Mouse (Mus musculus) heart, postnatal 0 days (tissue): ENCODE measurements around the gene Zfp511. TPM values are rescaled to one million over a fixed set of nuclear protein-coding genes. Genes with fewer than 3 reads are reported as not detected.

Source experiments
- ATAC-seq: fragments of 200-750 bp; cut with Nextera tagmentation; 2 replicates; pipeline ENCODE4 v1.8.0; 2017; ENCODE audit warnings: low read depth, moderate number of reproducible peaks, moderate library complexity; ENCODE audit not compliant: insufficient read depth
- DNase-seq: peaks from one replicate; pipeline ENCODE4 v3.0.0-alpha.2; 2016; ENCODE audit warnings: low spot score
- H3K27ac ChIP-seq: fragments of 300-500 bp; sonication (generic); 2 replicates; pipeline ENCODE4 v1.5.1; 2014; ENCODE audit warnings: low read depth, mild to moderate bottlenecking
- H3K27me3 ChIP-seq: fragments of 300-500 bp; sonication (generic); 2 replicates; pipeline ENCODE4 v1.6.1; 2014; ENCODE audit warnings: low read length, mixed read lengths; ENCODE audit not compliant: control insufficient read depth, insufficient read depth
- H3K36me3 ChIP-seq: fragments of 300-500 bp; sonication (generic); replicated peaks from 2 replicates; pipeline ENCODE4 v1.6.1; 2014; ENCODE audit warnings: low read length, mixed read lengths; ENCODE audit not compliant: control insufficient read depth, insufficient read depth
- H3K4me1 ChIP-seq: fragments of 300-500 bp; sonication (generic); 2 replicates; pipeline ENCODE4 v1.6.1; 2014; ENCODE audit warnings: antibody characterized with exemption; ENCODE audit not compliant: control insufficient read depth, insufficient read depth
- H3K4me2 ChIP-seq: fragments of 300-500 bp; sonication (generic); 2 replicates; pipeline ENCODE4 v1.6.1; 2014; ENCODE audit warnings: low read depth, mild to moderate bottlenecking, low read length, moderate library complexity
- H3K4me3 ChIP-seq: fragments of 300-500 bp; sonication (generic); 2 replicates; pipeline ENCODE4 v1.5.1; 2014; ENCODE audit warnings: low read depth, low read length
- H3K9ac ChIP-seq: fragments of 300-500 bp; sonication (generic); replicated peaks from 2 replicates; pipeline ENCODE4 v1.6.1; 2014; ENCODE audit warnings: low read depth, low read length, mixed read lengths
- H3K9me3 ChIP-seq: fragments of 300-500 bp; sonication (generic); replicated peaks from 2 replicates; pipeline ENCODE4 v1.6.1; 2016; ENCODE audit warnings: low read length; ENCODE audit not compliant: control insufficient read depth
- CTCF ChIP-seq: IDR thresholded peaks from 2 replicates; pipeline ENCODE4 v1.5.1; 2016; ENCODE audit warnings: antibody characterized with exemption, control low read depth, low read depth
- EP300 ChIP-seq: IDR thresholded peaks from 2 replicates; pipeline ENCODE4 v1.6.1; 2016; ENCODE audit warnings: antibody characterized with exemption, low read depth
- WGBS: fragments of 180-500 bp; shearing (Covaris S2); extraction: QIAGEN DNeasy Blood & Tissue Kit; methylation state at CpG from one replicate; pipeline ENCODE4 v1.1.7; 2014; 5-methylcytosine and 5-hydroxymethylcytosine counted together
- polyA plus RNA-seq: library from polyadenylated mRNA; unstranded; fragments of >200 nt; fragmentation: Nextera tagmentation; extraction: Ambion mirVana; gene quantifications from 2 replicates; pipeline ENCODE4 v1.2.1, GENCODE M21; 2015
- total RNA-seq: library from RNA; depleted of rRNA; stranded (reverse); fragments of >200 nt; gene quantifications from 2 replicates; pipeline ENCODE4 v1.2.3, GENCODE M21; 2014; ENCODE audit warnings: low replicate concordance

The Zfp511 gene
- total and polyA plus RNA-seq, 2 experiments from 2014 or later, result 23.9 to 44.3 TPM

DNA sequence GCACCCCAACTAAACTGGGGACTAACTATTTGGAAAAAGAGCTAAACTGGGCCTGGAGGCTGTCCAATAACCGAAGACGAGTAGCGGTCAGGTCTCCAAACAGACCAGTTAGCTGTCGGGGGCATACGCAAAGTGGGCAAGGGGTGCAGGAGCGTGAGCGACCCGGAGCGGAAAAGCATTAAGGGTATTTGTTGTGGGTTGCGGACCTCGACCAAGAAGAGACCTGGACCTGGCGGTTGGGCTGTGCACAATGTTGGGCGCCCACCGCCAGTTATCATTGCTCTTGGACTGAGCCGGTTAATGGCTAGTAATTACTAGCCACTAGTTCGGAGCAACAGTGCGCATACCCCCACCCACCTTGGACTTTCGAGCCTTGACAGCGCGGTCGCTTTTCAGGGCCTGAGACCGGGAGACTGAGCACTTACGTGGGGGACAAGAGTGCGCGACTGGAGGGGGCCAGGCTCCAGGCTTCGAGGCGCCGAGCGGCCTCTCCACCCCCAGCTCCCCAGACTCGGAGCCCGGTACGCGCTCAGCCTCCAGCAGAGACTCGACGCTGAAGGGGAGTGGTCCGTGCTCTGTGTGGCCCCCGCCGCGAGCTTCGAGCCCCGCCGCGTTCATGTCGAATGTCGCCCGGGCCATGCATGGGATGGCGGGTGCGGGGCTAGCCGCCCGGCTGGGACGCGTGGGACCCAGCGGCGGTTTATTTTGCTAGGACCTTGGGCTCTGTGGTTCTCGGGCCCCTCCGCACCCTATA lies 12.3 kb downstream of the Zfp511 start, which contains the start of gene Msx3:
Gene Msx3 (minus strand): TSS at position 729 of the 754 bp plus-strand sequence.
- H3K9ac ChIP-seq, result no peak within 1 kb of the TSS
- H3K4me2 ChIP-seq, result peak within 1 kb of the TSS; percentile 60
- ATAC-seq (0 out of 2 replicates have a peak, but pooled peaks have one; percentile 16), DNase-seq (no peak)
- H3K27me3 ChIP-seq, result peaks cover 96% of the 10 kb centered on the region
- WGBS, result under 1% methylated on average over 56 of the region's 56 CpGs
- TF ChIP-seq EP300 (no peak), CTCF (no peak)
- H3K4me3 ChIP-seq, result peak within 1 kb of the TSS; percentile 47
- H3K27ac ChIP-seq, result no peak within 1 kb of the TSS
- H3K4me1 ChIP-seq, result peaks cover 18% of the 10 kb centered on the region
- H3K36me3 ChIP-seq, result no peaks in the 10 kb centered on the region
- no peaks in the 10 kb centered on the region for H3K9me3 ChIP-seq

GRCm38 (mm10) chr7:140049115-140049689 lies 13.0 kb downstream of the Zfp511 start:
- Histone ChIP-seq H3K4me2 (peak overlapping the region; percentile 60), H3K27ac (no peak overlapping the region), H3K36me3 (no peaks in the 10 kb centered on the region), H3K9me3 (no peaks in the 10 kb centered on the region), H3K9ac (no peak overlapping the region), H3K4me3 (peak overlapping the region; percentile 47), H3K4me1 (peaks cover 18% of the 10 kb centered on the region), H3K27me3 (peaks cover 97% of the 10 kb centered on the region)
- under 1% methylated on average over 34 of the region's 34 CpGs for WGBS
- DNase-seq, result peak; percentile 26
- peak; percentile 17; the same call in 1 of the 2 replicates for ATAC-seq
- TF ChIP-seq CTCF (no peak), EP300 (no peak)

DNA sequence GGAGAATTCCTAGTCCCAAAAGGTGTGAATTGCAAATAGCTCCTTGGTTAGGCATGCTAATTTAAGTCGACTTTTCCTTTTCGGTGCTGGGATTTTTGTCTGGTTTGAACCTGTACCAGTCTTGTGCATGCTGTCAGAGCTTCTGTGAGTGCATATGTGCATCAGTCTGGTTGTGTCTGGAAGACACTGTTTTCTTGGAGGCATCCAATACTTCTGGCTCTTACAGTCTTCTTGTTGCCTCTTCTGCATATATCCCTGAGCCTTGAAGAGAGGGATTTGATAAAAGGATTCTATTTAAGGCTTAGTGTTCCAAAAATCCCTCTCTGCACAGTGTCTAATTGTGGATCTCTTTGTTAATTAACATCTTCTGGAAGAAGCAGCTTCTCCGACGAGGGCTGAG lies 17.9 kb downstream of the Zfp511 start:
- WGBS, result 65% methylated on average over 4 of the region's 4 CpGs

DNA sequence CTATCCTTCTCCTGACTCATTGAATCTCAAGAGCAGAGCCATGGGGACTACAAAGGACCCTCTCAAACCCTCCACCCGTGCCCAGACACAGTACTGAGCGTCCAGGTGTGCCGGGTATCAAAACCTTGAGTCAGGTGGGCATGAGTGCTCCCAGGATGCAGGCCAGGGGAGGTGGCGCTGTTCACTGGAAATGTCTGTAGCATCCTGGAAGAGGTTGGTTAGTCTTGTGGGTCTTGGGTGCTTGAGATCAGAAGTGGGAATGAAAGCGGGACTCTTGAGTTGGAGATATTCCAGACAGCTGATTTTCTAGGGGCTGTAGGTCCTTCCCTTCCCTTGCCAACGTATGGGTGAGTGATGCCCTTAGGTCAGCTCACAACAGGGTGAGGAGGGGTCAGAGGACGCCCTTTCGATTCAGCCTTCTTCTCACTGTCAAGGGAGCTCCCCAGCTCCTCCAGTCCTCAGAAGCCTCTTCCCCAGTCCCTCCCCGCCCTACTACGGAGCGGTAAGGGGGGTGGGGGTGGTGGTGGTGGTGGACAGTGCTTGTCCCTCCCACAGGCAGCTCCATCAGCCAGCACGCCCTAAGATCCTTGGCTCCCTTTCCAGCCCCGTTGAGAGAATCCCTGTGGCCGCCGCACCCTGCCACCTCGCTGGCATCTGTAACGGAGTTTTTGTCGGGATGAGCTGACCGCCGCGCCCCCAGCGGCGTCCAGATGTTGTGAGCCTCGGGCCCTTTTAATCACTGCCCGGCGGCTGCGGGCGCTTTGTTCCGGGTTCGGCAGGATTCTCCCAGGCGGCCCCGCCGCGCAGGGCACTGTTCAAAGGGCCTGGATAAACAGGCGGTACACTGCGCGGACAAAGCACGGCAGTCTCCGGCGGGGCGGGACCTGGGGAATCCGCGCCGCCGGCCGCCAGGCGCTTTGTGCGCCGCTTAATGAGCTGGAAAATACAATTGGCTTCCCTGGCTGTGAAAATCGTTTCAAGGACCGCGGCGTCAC lies 21.5 kb downstream of the Zfp511 start:
- H3K4me1 ChIP-seq, result peaks cover 4% of the 10 kb centered on the region; the same call in 1 of the 2 replicates
- DNase-seq (no peak), ATAC-seq (peak; percentile 40; the same call in 1 of the 2 replicates)
- TF ChIP-seq EP300, result no peak
- TF ChIP-seq CTCF, result no peak
- peak overlapping the region; percentile 75 for H3K4me2 ChIP-seq
- H3K4me3 ChIP-seq, result peak overlapping the region; percentile 50
- WGBS, result 3% methylated on average over 53 of the region's 53 CpGs
- H3K36me3 ChIP-seq, result no peaks in the 10 kb centered on the region
- H3K9ac ChIP-seq, result peak overlapping the region; percentile 34; the same call in 1 of the 2 replicates
- H3K27me3 ChIP-seq, result peaks cover 90% of the 10 kb centered on the region
- 0 out of 2 replicates have a peak, but pooled peaks cover 4% of the 10 kb centered on the region for H3K9me3 ChIP-seq
- H3K27ac ChIP-seq, result no peak overlapping the region

More for the DNA sequence above, 17.9 kb downstream of the Zfp511 start:
- Histone ChIP-seq H3K9me3 (0 out of 2 replicates have a peak, but pooled peaks cover 4% of the 10 kb centered on the region), H3K4me3 (no peak overlapping the region), H3K4me1 (peaks cover 6% of the 10 kb centered on the region; the same call in 1 of the 2 replicates), H3K27ac (no peak overlapping the region), H3K4me2 (no peak overlapping the region), H3K27me3 (peaks cover 90% of the 10 kb centered on the region), H3K36me3 (no peaks in the 10 kb centered on the region), H3K9ac (no peak overlapping the region)
- no peak for TF ChIP-seq EP300
- no peak for TF ChIP-seq CTCF
- no peak for ATAC-seq
- DNase-seq, result no peak

- H3K4me1 ChIP-seq, result peaks cover 4% of the 10 kb centered on the region; the same call in 1 of the 2 replicates
- peaks cover 88% of the 10 kb centered on the region for H3K27me3 ChIP-seq
- 0 out of 2 replicates have a peak, but pooled peaks cover 4% of the 10 kb centered on the region for H3K9me3 ChIP-seq
- no peak for ATAC-seq
- H3K4me3 ChIP-seq, result peak overlapping the region; percentile 50
- no peak for DNase-seq
- H3K36me3 ChIP-seq, result no peaks in the 10 kb centered on the region
- no peak overlapping the region for H3K27ac ChIP-seq
- peak overlapping the region; percentile 75 for H3K4me2 ChIP-seq
- no peak overlapping the region for H3K9ac ChIP-seq
- TF ChIP-seq EP300, result no peak
- no peak for TF ChIP-seq CTCF
- 22% methylated on average over 7 of the region's 7 CpGs for WGBS
These were observed 22.3 kb downstream of the Zfp511 start for GRCm38 (mm10) chr7:140058528-140058927.
